Mouse (Mus musculus) cortical plate, adult 2 months (tissue): ENCODE data around the gene Dner.

Source experiments
- CTCF ChIP-seq: fragments of 200-500 bp; IDR thresholded peaks from 2 replicates; pipeline ENCODE4 v1.5.1; 2011; ENCODE audit warnings: mild to moderate bottlenecking, control low read depth, low read length; ENCODE audit not compliant: insufficient read depth; ENCODE audit errors: extremely low read depth
- POLR2A ChIP-seq: fragments of 200-500 bp; IDR thresholded peaks from 2 replicates; pipeline ENCODE4 v1.6.1; 2011; ENCODE audit warnings: mild to moderate bottlenecking, low read length, control low read depth; ENCODE audit not compliant: insufficient read depth; ENCODE audit errors: extremely low read depth

- TF ChIP-seq CTCF (no peak), POLR2A (no peak)
These were observed 259.7 kb downstream of the Dner start for GRCm38 (mm10) chr1:84436281-84436680.
